Mouse (Mus musculus): ENCODE results near the gene Btbd9. TPM values are rescaled to one million over a fixed set of nuclear protein-coding genes. Genes with fewer than 3 reads are reported as not detected.

Btbd9 gene
- polyA plus RNA-seq, 1 experiment from 2014 or later = 111 TPM

- H3K27me3 ChIP-seq = no peaks in the 10 kb centered on the region
- peak overlapping the region; percentile 68 for H3K27ac ChIP-seq
- no peaks in the 10 kb centered on the region for H3K36me3 ChIP-seq (ENCODE audit: poor library complexity, severe bottlenecking)
- peaks cover 74% of the 10 kb centered on the region for H3K4me1 ChIP-seq
- H3K4me2 ChIP-seq = peak overlapping the region; percentile 12; the same call in 1 of the 2 replicates
- peak; percentile 84 for ATAC-seq
- no peak overlapping the region for H3K9ac ChIP-seq
- H3K4me3 ChIP-seq = no peak overlapping the region
- no peaks in the 10 kb centered on the region for H3K9me3 ChIP-seq (replicated peaks)
- WGBS = 23% methylated on average over 14 of the region's 14 CpGs
Measured at GRCm38 (mm10) chr17:30467566-30468213, 108.6 kb downstream of the Btbd9 start.

DNA sequence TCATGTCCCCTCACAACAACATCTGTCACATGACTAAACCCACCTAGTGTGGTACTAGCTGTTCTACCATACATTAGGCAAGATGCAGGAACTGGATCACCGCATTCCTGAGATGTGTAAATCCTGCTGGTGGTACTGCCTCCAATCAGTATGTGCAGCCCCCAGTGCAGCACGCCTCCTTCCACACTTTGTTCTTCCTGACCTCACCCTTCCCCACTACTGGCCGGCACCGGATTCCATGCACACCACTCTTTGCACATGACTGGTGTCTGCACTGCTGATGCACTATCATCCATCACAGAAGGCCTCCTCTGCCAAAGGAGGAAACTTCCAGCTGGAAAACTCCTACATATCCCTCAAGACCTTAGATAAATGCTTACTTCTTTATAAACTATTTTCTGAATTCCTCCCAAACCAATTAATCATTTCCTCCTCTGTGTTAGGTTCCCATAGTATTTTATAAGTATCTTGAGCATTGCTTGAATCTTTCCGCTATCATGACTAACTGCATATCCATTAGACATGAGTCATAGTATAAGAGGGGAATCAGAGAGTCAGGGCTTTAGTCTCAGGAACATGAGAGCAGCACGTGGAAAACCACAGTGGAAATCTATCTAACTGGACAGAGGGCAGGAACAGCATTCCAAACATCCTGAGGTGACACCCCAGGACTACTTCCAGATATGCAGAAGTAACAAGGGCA lies 111.1 kb downstream of the Btbd9 start:
- Histone ChIP-seq H3K4me3 (no peak overlapping the region), H3K36me3 (ENCODE audit: poor library complexity, severe bottlenecking) (no peaks in the 10 kb centered on the region), H3K9ac (no peak overlapping the region), H3K27ac (no peak overlapping the region), H3K9me3 (replicated peaks) (no peaks in the 10 kb centered on the region), H3K4me1 (peaks cover 72% of the 10 kb centered on the region), H3K27me3 (no peaks in the 10 kb centered on the region), H3K4me2 (no peak overlapping the region)
- no peak for ATAC-seq
- WGBS = 92% methylated on average over 6 of the region's 6 CpGs

DNA sequence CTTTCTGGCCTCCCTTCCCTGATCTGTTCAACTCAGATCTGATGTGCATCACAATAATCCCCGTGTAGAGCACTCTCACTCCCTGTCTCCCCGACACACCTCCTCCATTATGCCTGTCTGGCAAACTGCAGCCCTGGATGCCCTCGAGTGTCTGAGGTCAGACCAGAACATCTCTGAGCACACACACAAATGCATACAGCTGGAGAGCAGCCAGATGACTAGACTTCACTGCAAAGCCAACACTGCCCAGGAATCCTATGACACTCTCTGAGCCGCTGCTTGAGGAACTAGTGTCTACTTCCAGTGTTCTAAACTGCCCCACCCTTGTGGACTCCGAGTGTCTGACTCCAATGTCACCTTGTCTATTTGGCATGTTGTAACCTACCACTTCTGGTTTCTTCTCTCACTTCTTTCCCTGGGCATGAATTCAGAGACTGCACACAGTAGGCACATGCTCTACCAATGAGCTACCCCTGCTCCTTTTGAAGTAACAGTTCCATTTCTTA lies 112.0 kb downstream of the Btbd9 start:
- WGBS = 56% methylated on average over 5 of the region's 5 CpGs
- no peak overlapping the region for H3K9ac ChIP-seq
- no peak overlapping the region for H3K27ac ChIP-seq
- no peak overlapping the region for H3K4me3 ChIP-seq
- H3K36me3 ChIP-seq (ENCODE audit: poor library complexity, severe bottlenecking) = no peaks in the 10 kb centered on the region
- H3K4me2 ChIP-seq = no peak overlapping the region
- H3K4me1 ChIP-seq = peaks cover 69% of the 10 kb centered on the region
- no peak for ATAC-seq
- no peaks in the 10 kb centered on the region for H3K27me3 ChIP-seq
- H3K9me3 ChIP-seq (replicated peaks) = no peaks in the 10 kb centered on the region

GRCm38 (mm10) chr17:30460727-30461349 lies 115.5 kb downstream of the Btbd9 start:
- H3K9me3 ChIP-seq (replicated peaks) = no peaks in the 10 kb centered on the region
- ATAC-seq = no peak
- H3K4me2 ChIP-seq = no peak overlapping the region
- no peak overlapping the region for H3K4me3 ChIP-seq
- H3K9ac ChIP-seq = no peak overlapping the region
- H3K27me3 ChIP-seq = no peaks in the 10 kb centered on the region
- no peak overlapping the region for H3K27ac ChIP-seq
- peaks cover 69% of the 10 kb centered on the region for H3K4me1 ChIP-seq
- H3K36me3 ChIP-seq (ENCODE audit: poor library complexity, severe bottlenecking) = no peaks in the 10 kb centered on the region
- WGBS = 87% methylated on average over 2 of the region's 2 CpGs

- Histone ChIP-seq H3K9me3 (replicated peaks) (no peaks in the 10 kb centered on the region), H3K4me2 (no peak overlapping the region), H3K27me3 (no peaks in the 10 kb centered on the region), H3K4me1 (peaks cover 69% of the 10 kb centered on the region), H3K9ac (no peak overlapping the region), H3K4me3 (no peak overlapping the region), H3K36me3 (ENCODE audit: poor library complexity, severe bottlenecking) (no peaks in the 10 kb centered on the region), H3K27ac (no peak overlapping the region)
- ATAC-seq = no peak
- 60% methylated on average over 5 of the region's 5 CpGs for WGBS
Measured at GRCm38 (mm10) chr17:30459706-30460105, 116.6 kb downstream of the Btbd9 start.

DNA sequence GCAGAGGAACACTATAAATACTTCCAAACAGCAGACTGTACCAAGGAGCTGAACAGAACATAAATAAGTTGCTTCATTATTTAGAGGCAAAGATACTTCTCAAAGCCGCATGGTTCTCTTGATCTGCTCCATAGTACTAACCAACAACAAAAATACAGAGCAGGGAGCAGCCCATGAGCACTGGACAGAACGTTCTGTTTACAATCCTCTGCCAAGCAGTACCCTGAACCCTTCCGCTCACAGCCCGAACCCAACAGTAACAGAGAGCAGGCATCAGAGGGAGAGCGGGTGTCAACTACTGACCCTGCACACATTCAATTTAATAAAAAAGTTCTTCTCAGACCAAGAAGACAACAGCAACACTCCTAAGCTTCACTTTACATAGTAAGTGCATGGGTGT lies 117.4 kb downstream of the Btbd9 start:
- Histone ChIP-seq H3K36me3 (ENCODE audit: poor library complexity, severe bottlenecking) (no peaks in the 10 kb centered on the region), H3K4me2 (no peak overlapping the region), H3K27me3 (no peaks in the 10 kb centered on the region), H3K27ac (no peak overlapping the region), H3K9ac (no peak overlapping the region), H3K4me3 (no peak overlapping the region), H3K9me3 (replicated peaks) (no peaks in the 10 kb centered on the region), H3K4me1 (peaks cover 68% of the 10 kb centered on the region)
- WGBS = 95% methylated on average over 5 of the region's 5 CpGs
- ATAC-seq = no peak

GRCm38 (mm10) chr17:30458301-30458700 lies 118.0 kb downstream of the Btbd9 start:
- H3K9me3 ChIP-seq (replicated peaks) = no peaks in the 10 kb centered on the region
- peaks cover 65% of the 10 kb centered on the region for H3K4me1 ChIP-seq
- ATAC-seq = peak; percentile 42; the same call in 1 of the 2 replicates
- no peak overlapping the region for H3K9ac ChIP-seq
- H3K4me3 ChIP-seq = no peak overlapping the region
- 54% methylated on average over 3 of the region's 3 CpGs for WGBS
- no peak overlapping the region for H3K4me2 ChIP-seq
- no peaks in the 10 kb centered on the region for H3K36me3 ChIP-seq (ENCODE audit: poor library complexity, severe bottlenecking)
- no peak overlapping the region for H3K27ac ChIP-seq
- no peaks in the 10 kb centered on the region for H3K27me3 ChIP-seq

- WGBS = 73% methylated on average over 7 of the region's 7 CpGs
- no peaks in the 10 kb centered on the region for H3K36me3 ChIP-seq (ENCODE audit: poor library complexity, severe bottlenecking)
- H3K4me1 ChIP-seq = peaks cover 62% of the 10 kb centered on the region
Measured at GRCm38 (mm10) chr17:30457486-30457885, 118.8 kb downstream of the Btbd9 start.

GRCm38 (mm10) chr17:30456293-30456692 lies 120.0 kb downstream of the Btbd9 start:
- WGBS = 73% methylated on average over 12 of the region's 12 CpGs
- ATAC-seq = no peak
- Histone ChIP-seq H3K4me1 (peaks cover 63% of the 10 kb centered on the region), H3K9ac (no peak overlapping the region), H3K4me2 (no peak overlapping the region), H3K9me3 (replicated peaks) (no peaks in the 10 kb centered on the region), H3K27ac (no peak overlapping the region), H3K36me3 (ENCODE audit: poor library complexity, severe bottlenecking) (no peaks in the 10 kb centered on the region), H3K4me3 (no peak overlapping the region), H3K27me3 (no peaks in the 10 kb centered on the region)

More at GRCm38 (mm10) chr17:30457486-30457885, 118.8 kb downstream of the Btbd9 start:
- H3K4me2 ChIP-seq = no peak overlapping the region
- H3K9me3 ChIP-seq (replicated peaks) = no peaks in the 10 kb centered on the region
- no peak overlapping the region for H3K4me3 ChIP-seq
- H3K9ac ChIP-seq = no peak overlapping the region
- no peaks in the 10 kb centered on the region for H3K27me3 ChIP-seq
- no peak for ATAC-seq
- no peak overlapping the region for H3K27ac ChIP-seq

GRCm38 (mm10) chr17:30454862-30455243 lies 121.4 kb downstream of the Btbd9 start:
- H3K4me3 ChIP-seq = no peak overlapping the region
- H3K36me3 ChIP-seq (ENCODE audit: poor library complexity, severe bottlenecking) = no peaks in the 10 kb centered on the region
- no peak overlapping the region for H3K4me2 ChIP-seq
- peaks cover 51% of the 10 kb centered on the region for H3K4me1 ChIP-seq
- 16% methylated on average over 3 of the region's 3 CpGs for WGBS
- H3K9me3 ChIP-seq (replicated peaks) = no peaks in the 10 kb centered on the region
- 0 out of 2 replicates have a peak, but pooled peaks have one; percentile 28 for ATAC-seq
- H3K27me3 ChIP-seq = no peaks in the 10 kb centered on the region
- H3K27ac ChIP-seq = no peak overlapping the region
- no peak overlapping the region for H3K9ac ChIP-seq

DNA sequence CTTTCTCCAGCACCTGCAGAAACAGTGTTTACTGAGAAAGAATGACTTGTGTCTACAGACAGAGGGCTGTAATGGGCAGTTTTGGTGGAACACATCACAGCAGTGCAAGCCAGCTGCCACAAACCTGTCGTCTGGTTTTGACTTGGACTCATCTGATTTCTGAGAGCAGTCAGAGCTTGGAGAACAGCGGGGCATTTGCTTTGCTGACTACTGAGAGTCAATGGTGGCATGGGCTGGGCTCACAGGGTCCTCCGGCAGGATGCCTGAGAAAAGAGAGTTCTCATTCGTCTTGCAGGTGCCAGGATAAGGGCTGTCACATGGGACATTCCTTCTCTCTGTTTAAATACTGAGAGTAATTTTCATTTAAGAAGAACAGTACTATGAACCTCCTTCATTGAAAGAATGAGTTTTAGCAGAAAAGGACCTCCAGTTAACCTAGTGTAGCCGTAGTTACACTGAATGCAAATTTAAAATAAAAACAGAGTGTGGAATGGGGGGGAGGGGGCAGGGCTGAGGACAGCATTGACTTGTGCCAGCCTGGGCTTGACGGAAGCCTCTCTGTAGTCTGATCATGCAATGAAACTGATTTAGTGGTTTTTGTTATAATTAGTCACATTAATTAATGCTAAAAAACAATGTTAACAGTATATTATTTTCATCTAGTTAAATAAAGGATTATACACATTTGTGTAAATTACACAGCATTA lies 122.0 kb downstream of the Btbd9 start:
- peaks cover 46% of the 10 kb centered on the region for H3K4me1 ChIP-seq
- ATAC-seq = peak; percentile 52; the same call in 1 of the 2 replicates
- no peak overlapping the region for H3K4me2 ChIP-seq
- no peaks in the 10 kb centered on the region for H3K9me3 ChIP-seq (replicated peaks)
- no peak overlapping the region for H3K27ac ChIP-seq
- no peak overlapping the region for H3K4me3 ChIP-seq
- 37% methylated on average over 6 of the region's 6 CpGs for WGBS
- no peaks in the 10 kb centered on the region for H3K27me3 ChIP-seq
- H3K36me3 ChIP-seq (ENCODE audit: poor library complexity, severe bottlenecking) = no peaks in the 10 kb centered on the region
- H3K9ac ChIP-seq = no peak overlapping the region

GRCm38 (mm10) chr17:30453272-30453671 lies 123.0 kb downstream of the Btbd9 start:
- WGBS = 42% methylated on average over 4 of the region's 4 CpGs
- Histone ChIP-seq H3K4me1 (peaks cover 38% of the 10 kb centered on the region), H3K4me3 (no peak overlapping the region), H3K9me3 (replicated peaks) (no peaks in the 10 kb centered on the region), H3K9ac (no peak overlapping the region), H3K27me3 (no peaks in the 10 kb centered on the region), H3K4me2 (no peak overlapping the region), H3K27ac (no peak overlapping the region), H3K36me3 (ENCODE audit: poor library complexity, severe bottlenecking) (no peaks in the 10 kb centered on the region)
- ATAC-seq = no peak

Measured in forebrain, embryonic 13.5 days (tissue).